Mouse (Mus musculus) MEL (cell line): ENCODE results near the gene Col4a1.

Source experiments
- RAD21 ChIP-seq: IDR thresholded peaks from 2 replicates; pipeline ENCODE4 v1.6.1; 2011; ENCODE audit warnings: mild to moderate bottlenecking, low read depth, low read length, improper control_type of control experiment
- ZKSCAN1 ChIP-seq: IDR thresholded peaks from 2 replicates; pipeline ENCODE4 v1.6.1; 2012; ENCODE audit warnings: low read depth, mild to moderate bottlenecking, inconsistent platforms, low read length, improper control_type of control experiment, moderate library complexity

- TF ChIP-seq RAD21 (no peak), ZKSCAN1 (no peak)
Measured at GRCm38 (mm10) chr8:11282696-11283095, 29.9 kb downstream of the Col4a1 start.
